Mouse (Mus musculus) spleen, postnatal 36 days (tissue): ENCODE measurements around the gene Slc25a34.

ENCODE experiments used
- DNase-seq, 2 experiments: peaks; one replicate each; pipeline ENCODE4 v3.0.0; 2022; ENCODE audit warnings: low spot score in 2 of 2, mixed read lengths in 1 of 2

Gene Slc25a34

GRCm38 (mm10) chr4:141581051-141581450, 42.6 kb downstream of the Slc25a34 start:
- no peak for DNase-seq

GRCm38 (mm10) chr4:141578833-141579232, 44.8 kb downstream of the Slc25a34 start:
- DNase-seq: no peak

- no peak for DNase-seq
These were observed 46.7 kb downstream of the Slc25a34 start for GRCm38 (mm10) chr4:141576877-141577276.

GRCm38 (mm10) chr4:141576404-141576803, 47.2 kb downstream of the Slc25a34 start:
- DNase-seq: no peak

GRCm38 (mm10) chr4:141574789-141575702, 48.6 kb downstream of the Slc25a34 start:
- peak; percentile 66 to 69 for DNase-seq

GRCm38 (mm10) chr4:141573359-141573966, 50.2 kb downstream of the Slc25a34 start:
- peak in 1 of 2 experiments; percentile 30 for DNase-seq

- DNase-seq: no peak
These were observed 50.8 kb downstream of the Slc25a34 start for GRCm38 (mm10) chr4:141572668-141573358.

- DNase-seq: no peak
These were observed 51.7 kb downstream of the Slc25a34 start for GRCm38 (mm10) chr4:141571934-141572333.

GRCm38 (mm10) chr4:141571337-141571739, 52.3 kb downstream of the Slc25a34 start:
- DNase-seq: no peak

GRCm38 (mm10) chr4:141570821-141571220, 52.8 kb downstream of the Slc25a34 start:
- DNase-seq: no peak

GRCm38 (mm10) chr4:141570004-141570403, 53.6 kb downstream of the Slc25a34 start:
- DNase-seq: no peak

GRCm38 (mm10) chr4:141568966-141569365, 54.7 kb downstream of the Slc25a34 start:
- DNase-seq: no peak
